ENCODE assay signal across 18 mouse cellular contexts in the genomic region with DNA sequence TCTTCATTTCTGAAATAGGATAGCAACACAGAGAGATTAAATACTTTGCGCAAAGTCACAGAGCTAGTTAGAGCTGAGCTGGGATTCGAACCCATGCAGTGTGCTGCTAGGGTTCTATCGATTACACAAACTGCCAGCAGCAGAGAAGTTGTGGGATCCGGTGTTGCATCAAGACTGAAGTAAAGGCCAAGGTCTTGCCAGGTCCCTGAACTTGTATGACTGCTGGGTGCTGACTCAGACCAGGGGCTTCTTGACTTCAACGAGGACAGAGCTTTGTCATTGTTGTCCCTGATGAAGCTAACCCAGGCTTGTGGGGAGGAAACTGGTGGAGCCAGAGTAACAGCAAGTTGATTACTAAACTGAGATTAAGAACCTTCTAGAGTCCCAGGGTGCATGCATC. TPM values are rescaled to one million over a fixed set of nuclear protein-coding genes. Genes with fewer than 3 reads are reported as not detected.
DNase-seq lines count a peak whose midpoint lies in the region; ATAC-seq and TF ChIP-seq lines count a peak whose summit lies in the region.
"Had no signal": no experiment of that assay in that cellular context is flagged by ENCODE, and none has a peak within 500 bp of the region (broad histone marks: within the 10 kb centered on the region; RNA-seq: fewer than 3 reads in every experiment).

No protein-coding gene starts in this region.

- no peak for DNase-seq in hindbrain, embryonic 11.5 days (ENCODE audit: low spot score)
- no peak for DNase-seq in hindbrain, postnatal 0 days (ENCODE audit: low spot score)
- peak; percentile 83 for DNase-seq in 416B (ENCODE audit: low read depth)
- DNase-seq in adrenal gland, adult 2 months, result peak; percentile 89
- DNase-seq in frontal cortex, postnatal 25 days (ENCODE audit: low spot score in 2 of 2), result no peak
- no peak for DNase-seq in lung, postnatal 10 days
- DNase-seq: cerebellum, adult 8-10 months; kidney, adult 18-20 months; kidney, postnatal 36 days; lung, postnatal 4 days; right cerebral cortex, postnatal 14 days; thymus, adult 18-20 months had no signal

- H3K4me1 ChIP-seq in hindbrain, embryonic 11.5 days (replicated peaks; ENCODE audit: control insufficient read depth, insufficient read depth, low read length), result peaks cover 27% of the 10 kb centered on the region
- H3K4me1 ChIP-seq in hindbrain, postnatal 0 days (ENCODE audit: insufficient read depth, low read length), result peaks cover 63% of the 10 kb centered on the region
- H3K4me1 ChIP-seq in intestine, embryonic 16.5 days (ENCODE audit: control insufficient read depth, insufficient read depth, low read length), result peaks cover 46% of the 10 kb centered on the region

- H3K36me3 ChIP-seq in hindbrain, embryonic 11.5 days (ENCODE audit: control insufficient read depth, insufficient read depth, low read length), result no peaks in the 10 kb centered on the region
- no peaks in the 10 kb centered on the region for H3K36me3 ChIP-seq in hindbrain, postnatal 0 days (ENCODE audit: insufficient read depth, low read length)
- no peaks in the 10 kb centered on the region for H3K36me3 ChIP-seq in intestine, embryonic 16.5 days (ENCODE audit: control insufficient read depth, insufficient read depth, low read length)
- H3K36me3 ChIP-seq: heart, embryonic 10.5 days; hindbrain, embryonic 12.5 days; liver, embryonic 15.5 days; midbrain, embryonic 15.5 days had no signal

- H3K4me2 ChIP-seq in hindbrain, embryonic 11.5 days (replicated peaks; ENCODE audit: low read depth, low read length), result no peak overlapping the region
- H3K4me2 ChIP-seq in hindbrain, postnatal 0 days (ENCODE audit: low read depth, low read length), result no peak overlapping the region
- no peak overlapping the region for H3K4me2 ChIP-seq in intestine, embryonic 16.5 days (ENCODE audit: low read depth, low read length)
- H3K4me2 ChIP-seq: liver, embryonic 15.5 days; midbrain, embryonic 15.5 days had no signal

- ATAC-seq in hindbrain, embryonic 11.5 days (ENCODE audit: low FRiP score), result no peak
- no peak for ATAC-seq in hindbrain, postnatal 0 days
- ATAC-seq in intestine, embryonic 16.5 days, result no peak
- ATAC-seq: forebrain, embryonic 13.5 days; midbrain, embryonic 15.5 days had no signal

- WGBS in hindbrain, embryonic 11.5 days, result 88% methylated on average over 5 of the region's 5 CpGs
- WGBS in hindbrain, postnatal 0 days, result 90% methylated on average over 5 of the region's 5 CpGs
- WGBS in intestine, embryonic 16.5 days, result 84% methylated on average over 5 of the region's 5 CpGs

- no peak for TF ChIP-seq CTCF in hindbrain, postnatal 0 days (IDR thresholded peaks at IDR 0.05; ENCODE audit: low read depth)

- 0 out of 2 replicates have a peak overlapping the region, but pooled peaks have one; percentile 30 for H3K27ac ChIP-seq in hindbrain, embryonic 11.5 days (ENCODE audit: low read depth, low read length)
- no peak overlapping the region for H3K27ac ChIP-seq in hindbrain, postnatal 0 days
- H3K27ac ChIP-seq in intestine, embryonic 16.5 days (ENCODE audit: low read length), result peak overlapping the region; percentile 57; the same call in 1 of the 2 replicates
- H3K27ac ChIP-seq: liver, embryonic 15.5 days; midbrain, embryonic 15.5 days had no signal

- H3K9me3 ChIP-seq in hindbrain, embryonic 11.5 days (ENCODE audit: control insufficient read depth, low read length), result no peaks in the 10 kb centered on the region
- H3K9me3 ChIP-seq in hindbrain, postnatal 0 days (ENCODE audit: low read length), result no peaks in the 10 kb centered on the region
- H3K9me3 ChIP-seq in intestine, embryonic 16.5 days (ENCODE audit: control insufficient read depth, low read length), result no peaks in the 10 kb centered on the region
- H3K9me3 ChIP-seq: forebrain, embryonic 13.5 days; heart, embryonic 10.5 days; hindbrain, embryonic 12.5 days; liver, embryonic 15.5 days; midbrain, embryonic 15.5 days had no signal

- H3K4me3 ChIP-seq in hindbrain, embryonic 11.5 days (ENCODE audit: low read depth, low read length), result no peak overlapping the region
- H3K4me3 ChIP-seq in hindbrain, postnatal 0 days (ENCODE audit: low read length), result no peak overlapping the region
- no peak overlapping the region for H3K4me3 ChIP-seq in intestine, embryonic 16.5 days (ENCODE audit: low read length)
- H3K4me3 ChIP-seq: forebrain, embryonic 13.5 days; heart, embryonic 10.5 days; hindbrain, embryonic 12.5 days; liver, embryonic 15.5 days; midbrain, embryonic 15.5 days had no signal

- no peak overlapping the region for H3K9ac ChIP-seq in hindbrain, embryonic 11.5 days (ENCODE audit: low read depth, low read length)
- H3K9ac ChIP-seq in hindbrain, postnatal 0 days (replicated peaks; ENCODE audit: low read length), result no peak overlapping the region
- no peak overlapping the region for H3K9ac ChIP-seq in intestine, embryonic 16.5 days (ENCODE audit: low read depth, low read length)
- H3K9ac ChIP-seq: forebrain, embryonic 13.5 days; hindbrain, embryonic 12.5 days; liver, embryonic 15.5 days; midbrain, embryonic 15.5 days had no signal

- no peaks in the 10 kb centered on the region for H3K27me3 ChIP-seq in hindbrain, embryonic 11.5 days (ENCODE audit: control insufficient read depth, insufficient read depth, low read length)
- H3K27me3 ChIP-seq in hindbrain, postnatal 0 days (ENCODE audit: insufficient read depth, low read length), result no peaks in the 10 kb centered on the region
- H3K27me3 ChIP-seq in intestine, embryonic 16.5 days (replicated peaks; ENCODE audit: control insufficient read depth, insufficient read depth, low read length), result no peaks in the 10 kb centered on the region
- H3K27me3 ChIP-seq: hindbrain, embryonic 12.5 days; liver, embryonic 15.5 days; midbrain, embryonic 15.5 days had no signal

RNA-seq across cellular contexts. Expression of gene Sdc3, which starts 8.9 kb away (rescaled TPM):
- 12.0 and 15.2 TPM in 2 replicates for polyA plus RNA-seq in hindbrain, embryonic 11.5 days (2014; fragmentation: Nextera tagmentation; extraction: Ambion mirVana)
- 587 and 649 TPM in 2 replicates for total RNA-seq in hindbrain, postnatal 0 days (2014; rRNA removed)
- 150 and 180 TPM in 2 replicates for polyA plus RNA-seq in hindbrain, postnatal 0 days (2015; fragmentation: Nextera tagmentation; extraction: Ambion mirVana)
- 100 to 1,000 TPM; 324 to 579 TPM for total RNA-seq in adrenal gland, adult 2 months (2021)
- polyA plus RNA-seq in adrenal gland, adult 2 months (2012; rRNA removed), result 702 and 1,082 TPM in 2 replicates
- polyA plus RNA-seq in intestine, embryonic 16.5 days (2015; fragmentation: Nextera tagmentation; extraction: Ambion mirVana), result 12.3 and 17.2 TPM in 2 replicates

Comparison
In these comparisons a context has a peak if more than half of its experiments do, and no peak if none do; other contexts are left out.
1. DNase-seq: peak in 416B (single experiment) and adrenal gland, adult 2 months (single experiment); none in hindbrain, embryonic 11.5 days (single experiment), hindbrain, postnatal 0 days (single experiment), frontal cortex, postnatal 25 days (0 of 2) and lung, postnatal 10 days (single experiment).